Mouse (Mus musculus) neutrophil, adult 5-6 weeks (primary cell): ENCODE measurements around the gene Col7a1. TPM values are rescaled to one million over a fixed set of nuclear protein-coding genes. Genes with fewer than 3 reads are reported as not detected.

ENCODE experiments used
- ATAC-seq: fragments of 151-379, 151-347 bp; 2 replicates; pipeline ENCODE4 v1.8.0; 2017; ENCODE audit warnings: mild to moderate bottlenecking, moderate TSS enrichment; ENCODE audit not compliant: insufficient number of reproducible peaks, poor library complexity, low FRiP score, severe bottlenecking; ENCODE audit errors: extremely low read depth
- total RNA-seq: library from RNA; stranded (forward); fragments of 200-1000 nt; gene quantifications from 2 replicates; pipeline ENCODE4 v1.2.3, GENCODE M21; 2017

Gene Col7a1
- total RNA-seq, 1 experiment from 2014 or later, result 2.3 TPM

GRCm38 (mm10) chr9:108977966-108978365 lies 24.6 kb downstream of the Col7a1 start:
- ATAC-seq, result no peak

DNA sequence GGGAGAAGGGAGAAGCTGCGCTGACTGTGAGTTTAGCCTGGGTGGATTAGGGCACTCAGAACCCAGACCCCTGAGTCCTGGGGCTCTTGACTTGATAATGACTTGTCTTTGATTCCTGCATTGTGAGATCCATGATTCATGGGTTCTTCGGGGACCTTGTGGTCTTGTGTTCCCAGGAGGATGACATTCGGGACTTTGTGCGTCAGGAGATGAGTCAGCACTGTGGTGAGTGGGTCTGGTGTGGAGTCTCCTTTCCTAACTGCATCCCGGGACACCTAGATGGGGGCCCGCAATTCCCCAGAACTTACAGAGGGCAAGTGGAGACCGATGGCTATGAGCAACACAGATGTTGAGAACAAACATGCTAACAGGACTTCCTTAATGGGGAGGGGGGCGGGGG lies 29.1 kb downstream of the Col7a1 start:
- ATAC-seq, result no peak

- ATAC-seq, result no peak
These were observed 29.8 kb downstream of the Col7a1 start for GRCm38 (mm10) chr9:108983209-108983608.

- no peak for ATAC-seq
These were observed 32.3 kb downstream of the Col7a1 start, which contains the start of gene Ucn2 for GRCm38 (mm10) chr9:108985710-108986109. Gene Ucn2 (plus strand): TSS chr9:108986010.

GRCm38 (mm10) chr9:108987704-108988350 lies 34.4 kb downstream of the Col7a1 start:
- no peak for ATAC-seq

- ATAC-seq, result no peak
These were observed 36.5 kb downstream of the Col7a1 start for GRCm38 (mm10) chr9:108989802-108990461.

GRCm38 (mm10) chr9:108990462-108990820 lies 37.1 kb downstream of the Col7a1 start:
- no peak for ATAC-seq

DNA sequence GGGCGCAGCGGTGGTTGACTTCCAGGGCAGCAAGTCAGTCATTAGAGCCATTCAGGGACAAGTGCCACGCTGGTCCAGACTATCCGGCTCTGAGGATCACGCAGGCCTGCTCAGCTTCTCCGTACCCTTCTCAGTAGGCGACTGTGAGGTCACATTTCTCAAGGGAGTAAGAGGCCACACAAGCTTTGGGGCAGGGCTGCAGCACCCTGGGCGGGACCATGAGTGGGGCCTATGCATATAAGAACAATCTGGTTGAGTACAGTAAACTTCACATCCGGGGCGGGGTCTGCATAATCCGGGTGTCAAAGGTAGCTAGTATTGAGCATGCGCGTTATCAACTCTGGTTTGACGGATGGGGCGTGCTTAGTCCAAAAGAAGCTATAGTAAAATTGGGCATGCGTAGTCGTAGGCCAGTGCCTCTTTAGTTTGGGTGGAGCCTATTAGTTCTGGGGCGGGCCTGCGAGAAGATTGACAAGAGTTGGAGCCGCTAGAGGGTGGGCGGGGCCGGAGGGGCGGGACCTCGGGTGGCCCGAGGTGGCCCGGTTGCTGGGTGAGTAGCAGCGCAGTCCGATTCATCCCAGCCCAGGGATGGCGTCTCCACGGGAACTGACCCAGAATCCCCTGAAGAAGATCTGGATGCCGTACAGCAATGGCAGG lies 38.2 kb downstream of the Col7a1 start, which contains the start of gene Pfkfb4:
Gene Pfkfb4 (plus strand): TSS at position 351 of the 657 bp plus-strand sequence.
- ATAC-seq, result peak; percentile 91

DNA sequence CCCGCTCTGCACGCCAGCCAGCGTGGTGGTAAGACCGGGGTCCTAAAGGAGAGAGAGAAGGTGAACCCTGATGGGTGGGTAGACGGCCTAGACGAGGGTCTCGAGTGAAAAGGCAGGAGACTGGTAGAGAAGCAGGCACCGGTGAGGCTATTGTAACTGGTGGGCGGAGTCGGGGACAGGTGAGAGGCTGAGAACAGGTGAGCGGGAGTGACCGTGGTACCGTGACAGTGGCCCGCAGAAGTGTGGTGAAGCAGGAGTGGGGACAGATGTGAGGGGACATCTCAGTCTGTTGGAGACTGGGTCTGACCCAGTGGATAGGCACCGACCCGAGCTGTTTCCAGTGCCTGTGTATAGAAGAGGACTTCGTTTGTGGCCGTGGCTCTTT lies 38.7 kb downstream of the Col7a1 start:
- no peak for ATAC-seq

- ATAC-seq, result no peak
These were observed 39.4 kb downstream of the Col7a1 start for GRCm38 (mm10) chr9:108992620-108993361.

DNA sequence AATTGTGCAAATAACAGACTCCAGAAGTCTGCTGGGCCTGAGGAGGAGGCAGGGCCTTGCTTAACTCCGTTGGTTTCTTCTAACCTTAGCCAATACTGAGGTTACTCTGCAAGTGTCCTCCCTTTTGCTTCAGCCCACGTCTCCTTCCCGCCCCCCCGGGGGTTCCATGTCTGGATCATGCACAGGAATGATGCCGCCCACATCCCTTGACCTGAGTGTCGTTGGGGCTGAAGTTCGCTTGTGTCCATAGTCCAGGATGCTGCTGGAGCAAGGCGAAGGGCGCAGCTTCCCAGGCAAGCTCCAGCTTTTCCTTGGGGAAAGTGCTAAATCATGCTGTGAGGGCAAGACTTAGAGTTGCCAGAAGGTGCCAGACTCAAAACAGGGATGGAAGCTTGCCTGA lies 43.0 kb downstream of the Col7a1 start:
- ATAC-seq, result no peak

DNA sequence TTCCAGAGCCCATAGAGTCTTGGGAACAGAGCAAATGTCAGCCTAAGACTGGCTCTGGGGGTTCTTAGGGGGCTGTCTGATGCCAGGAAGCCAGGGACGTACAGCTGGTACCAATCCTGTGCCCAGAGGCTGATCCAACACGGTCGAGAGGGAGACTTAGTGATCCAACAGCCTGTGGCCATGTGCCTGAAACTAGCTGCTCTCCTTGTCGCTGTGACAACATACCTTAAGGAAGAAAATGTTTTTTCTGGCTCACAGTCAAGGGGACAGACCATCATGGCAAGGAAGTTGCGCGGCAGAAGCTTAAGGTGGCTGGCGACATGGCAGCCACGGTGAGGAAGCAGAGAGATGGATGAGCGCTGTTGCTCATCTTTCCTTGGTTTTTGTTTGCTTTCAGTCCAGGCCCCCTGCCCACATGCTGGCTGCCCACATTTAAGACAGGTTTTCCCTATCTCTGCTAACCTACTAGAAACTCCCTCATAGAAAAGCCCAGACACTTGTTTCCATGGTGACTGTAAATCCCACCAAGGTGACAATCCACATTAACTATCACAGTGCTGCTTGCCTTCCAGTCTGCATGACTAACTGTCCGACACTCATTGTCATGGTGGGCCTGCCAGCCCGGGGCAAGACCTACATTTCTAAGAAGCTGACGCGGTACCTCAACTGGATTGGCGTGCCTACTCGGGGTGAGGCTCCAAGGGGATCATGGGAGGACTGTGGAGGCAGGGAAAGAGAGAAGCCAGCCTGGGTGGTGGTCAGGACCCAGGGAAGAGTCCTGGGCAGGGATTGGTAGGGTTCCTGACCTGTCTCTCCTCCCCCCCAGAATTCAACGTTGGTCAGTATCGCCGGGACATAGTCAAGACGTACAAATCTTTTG lies 45.1 kb downstream of the Col7a1 start:
- no peak for ATAC-seq

DNA sequence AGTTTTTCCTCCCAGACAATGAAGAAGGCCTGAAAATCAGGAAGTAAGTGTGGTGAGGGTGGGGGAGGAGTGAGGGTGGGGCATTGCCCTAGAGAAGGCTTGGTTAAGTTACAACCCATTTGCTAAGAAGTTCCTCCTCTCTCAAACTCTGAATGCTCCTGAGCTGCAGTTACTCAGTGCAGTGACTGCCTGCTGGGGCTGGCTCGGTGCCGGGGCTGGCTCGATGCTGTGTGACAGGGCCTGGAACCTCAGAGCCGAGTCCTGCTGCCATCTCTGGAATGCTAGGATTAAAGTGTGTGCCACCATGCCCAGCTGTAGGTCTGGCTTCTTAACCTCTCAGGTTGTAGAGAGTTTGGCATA lies 45.8 kb downstream of the Col7a1 start:
- peak; percentile 51 for ATAC-seq

GRCm38 (mm10) chr9:109000726-109001125 lies 47.3 kb downstream of the Col7a1 start:
- ATAC-seq, result peak; percentile 84

- peak; percentile 52; the same call in 1 of the 2 replicates for ATAC-seq
These were observed 49.8 kb downstream of the Col7a1 start for GRCm38 (mm10) chr9:109003201-109003600.

DNA sequence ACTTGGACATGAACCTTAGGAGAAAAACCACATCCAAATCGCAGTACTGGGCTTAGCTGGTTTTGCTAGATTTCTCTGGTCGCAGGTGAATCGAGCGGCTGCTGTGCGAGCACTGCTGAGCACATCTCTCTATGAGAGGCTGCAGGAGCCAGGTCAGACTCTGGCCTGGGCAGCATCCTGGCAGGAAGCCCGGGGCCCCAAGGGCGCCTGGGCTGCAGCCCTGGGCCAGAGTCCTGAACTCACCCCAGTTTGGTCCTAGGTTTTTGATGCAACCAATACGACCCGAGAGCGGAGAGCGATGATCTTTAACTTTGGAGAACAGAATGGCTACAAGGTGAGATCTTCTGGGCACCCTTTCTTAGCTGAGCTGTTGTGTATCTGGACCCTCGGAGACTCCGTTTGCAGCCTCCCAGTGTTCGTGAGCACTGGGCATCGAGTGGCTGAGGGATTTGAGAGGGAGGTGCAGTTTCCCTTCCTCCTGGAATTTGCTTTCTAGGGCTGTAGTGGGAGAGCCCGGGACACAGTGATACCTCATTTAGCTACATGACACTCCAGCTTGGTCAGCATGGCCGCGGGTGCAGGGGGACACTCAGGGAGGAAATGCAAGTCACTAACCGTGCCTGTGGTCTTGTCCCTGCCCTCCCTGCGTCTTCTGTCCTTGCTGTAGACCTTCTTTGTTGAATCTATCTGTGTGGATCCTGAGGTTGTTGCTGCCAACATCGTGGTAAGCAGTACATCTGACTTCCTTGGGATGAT lies 53.8 kb downstream of the Col7a1 start:
- no peak for ATAC-seq

DNA sequence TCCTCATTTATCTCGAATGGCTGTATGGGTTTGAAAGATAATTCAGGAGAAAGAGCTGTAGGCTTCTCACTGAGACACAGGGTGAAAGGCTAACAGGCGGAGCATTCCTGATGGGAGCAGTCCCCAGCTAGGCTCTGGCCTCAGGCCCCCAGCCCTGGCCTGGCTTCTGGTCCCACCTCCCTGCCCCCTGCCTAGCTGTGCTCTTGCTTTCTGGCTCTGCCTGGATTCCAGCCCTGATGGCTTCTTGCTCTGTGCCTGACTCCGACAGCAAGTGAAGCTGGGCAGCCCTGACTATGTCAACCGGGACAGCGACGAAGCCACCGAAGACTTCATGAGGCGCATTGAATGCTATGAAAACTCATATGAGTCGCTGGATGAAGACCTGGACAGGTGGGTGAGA lies 54.7 kb downstream of the Col7a1 start:
- no peak for ATAC-seq
